Comparison of ENCODE assay signal across 8 mouse cellular contexts in the genomic region with DNA sequence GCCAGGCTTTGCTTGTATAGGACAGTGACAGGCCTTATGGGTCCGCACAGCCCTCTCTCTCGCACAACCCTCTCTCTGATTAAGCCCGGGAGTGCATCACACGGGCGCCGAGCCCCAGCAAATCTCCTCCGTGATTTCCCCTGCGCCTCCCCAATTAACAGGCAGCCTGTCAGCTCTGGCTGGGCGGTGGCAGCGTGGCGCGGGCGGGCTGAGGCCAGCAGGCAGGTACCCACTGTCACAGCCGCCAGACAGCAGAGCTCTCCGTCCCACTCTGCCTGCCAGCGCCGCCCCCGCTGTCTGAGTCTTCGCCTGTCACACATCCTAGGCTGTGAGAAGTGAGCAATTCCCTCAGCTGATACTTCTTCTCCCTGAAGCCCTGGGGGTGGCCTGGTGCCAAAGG.
DNase-seq lines count a peak whose midpoint lies in the region; ATAC-seq and TF ChIP-seq lines count a peak whose summit lies in the region.

No protein-coding gene starts in this region.

- peak overlapping the region; percentile 18; the same call in 1 of the 2 replicates for H3K4me2 ChIP-seq in hindbrain, embryonic 11.5 days (replicated peaks; ENCODE audit: low read depth, low read length)
- peak overlapping the region; percentile 28; the same call in 1 of the 2 replicates for H3K4me2 ChIP-seq in limb, embryonic 14.5 days (replicated peaks; ENCODE audit: low read depth, low read length, severe bottlenecking)

- no peaks in the 10 kb centered on the region for H3K4me1 ChIP-seq in hindbrain, embryonic 11.5 days (replicated peaks; ENCODE audit: control insufficient read depth, insufficient read depth, low read length)
- peaks cover 9% of the 10 kb centered on the region for H3K4me1 ChIP-seq in limb, embryonic 14.5 days (ENCODE audit: control insufficient read depth, insufficient read depth, low read length)

- H3K9ac ChIP-seq in hindbrain, embryonic 11.5 days (ENCODE audit: low read depth, low read length): 0 out of 2 replicates have a peak overlapping the region, but pooled peaks have one; percentile 15
- no peak overlapping the region for H3K9ac ChIP-seq in limb, embryonic 14.5 days (ENCODE audit: low read depth, low read length, severe bottlenecking)

- H3K36me3 ChIP-seq in hindbrain, embryonic 11.5 days (ENCODE audit: control insufficient read depth, insufficient read depth, low read length): no peaks in the 10 kb centered on the region
- no peaks in the 10 kb centered on the region for H3K36me3 ChIP-seq in limb, embryonic 14.5 days (ENCODE audit: control insufficient read depth, insufficient read depth, low read length)

- TF ChIP-seq POLR2A in limb, embryonic 14.5 days (IDR thresholded peaks at IDR 0.05; ENCODE audit: borderline replicate concordance, extremely low read depth, insufficient read depth, insufficient read length): no peak

- DNase-seq in kidney, postnatal 10 days: peak; percentile 12
- DNase-seq in kidney, adult 18-20 months: no peak
- DNase-seq in cerebellum, postnatal 36 days: peak; percentile 42 to 55
- no peak for DNase-seq in hindbrain, embryonic 11.5 days (ENCODE audit: low spot score)
- no peak for DNase-seq in limb, embryonic 14.5 days (ENCODE audit: low spot score)
- DNase-seq in gastrocnemius, postnatal 10 days: no peak
- DNase-seq in urinary bladder, adult 18-20 months (ENCODE audit: low spot score in 2 of 2): no peak
- no peak for DNase-seq in adrenal gland, adult 8-10 months

- no peaks in the 10 kb centered on the region for H3K9me3 ChIP-seq in hindbrain, embryonic 11.5 days (ENCODE audit: control insufficient read depth, low read length)
- no peaks in the 10 kb centered on the region for H3K9me3 ChIP-seq in limb, embryonic 14.5 days (ENCODE audit: control insufficient read depth, low read length)

- H3K27ac ChIP-seq in hindbrain, embryonic 11.5 days (ENCODE audit: low read depth, low read length): no peak overlapping the region
- no peak overlapping the region for H3K27ac ChIP-seq in limb, embryonic 14.5 days (replicated peaks; ENCODE audit: low read depth, low read length)

- ATAC-seq in hindbrain, embryonic 11.5 days (ENCODE audit: low FRiP score): no peak
- ATAC-seq in limb, embryonic 14.5 days (ENCODE audit: low FRiP score, low read depth): no peak

- no peak overlapping the region for H3K4me3 ChIP-seq in hindbrain, embryonic 11.5 days (ENCODE audit: low read depth, low read length)
- no peak overlapping the region for H3K4me3 ChIP-seq in limb, embryonic 14.5 days (replicated peaks; ENCODE audit: low read length)

- WGBS in hindbrain, embryonic 11.5 days: 40% methylated on average over 19 of the region's 19 CpGs
- WGBS in limb, embryonic 14.5 days: 15% methylated on average over 18 of the region's 19 CpGs

- peaks cover 2% of the 10 kb centered on the region; the same call in 1 of the 2 replicates for H3K27me3 ChIP-seq in hindbrain, embryonic 11.5 days (ENCODE audit: control insufficient read depth, insufficient read depth, low read length)
- H3K27me3 ChIP-seq in limb, embryonic 14.5 days (ENCODE audit: control insufficient read depth, insufficient read depth, low read length): peaks cover 13% of the 10 kb centered on the region

Comparison
In these comparisons a context has a peak if more than half of its experiments do, and no peak if none do; other contexts are left out.
1. DNase-seq: peak in kidney, postnatal 10 days (single experiment) and cerebellum, postnatal 36 days (2 of 2); none in kidney, adult 18-20 months (single experiment), hindbrain, embryonic 11.5 days (single experiment), limb, embryonic 14.5 days (single experiment), gastrocnemius, postnatal 10 days (single experiment), urinary bladder, adult 18-20 months (0 of 2) and adrenal gland, adult 8-10 months (single experiment).